Mouse (Mus musculus): ENCODE data around the gene Etl4. TPM values are rescaled to one million over a fixed set of nuclear protein-coding genes. Genes with fewer than 3 reads are reported as not detected.

Gene Etl4
- polyA plus RNA-seq, 1 experiment, result 8.2 TPM

- Histone ChIP-seq H3K4me1 (ENCODE audit: control insufficient read depth, insufficient read depth, low read length) (no peaks in the 10 kb centered on the region), H3K4me3 (replicated peaks; ENCODE audit: control insufficient read depth, low read depth, low read length) (no peak overlapping the region), H3K27ac (ENCODE audit: control insufficient read depth, insufficient read depth, low read depth, low read length, poor library complexity) (no peak overlapping the region)
- TF ChIP-seq CTCF (IDR thresholded peaks at IDR 0.05; ENCODE audit: control insufficient read depth, insufficient read depth, low read length) (no peak), POLR2A (IDR thresholded peaks at IDR 0.05; ENCODE audit: borderline replicate concordance, control insufficient read depth, low read depth, low read length) (no peak)
- 92% methylated on average over 3 of the region's 3 CpGs for WGBS
Observed at GRCm38 (mm10) chr2:20596558-20596957, 687.0 kb downstream of the Etl4 start.

GRCm38 (mm10) chr2:20597193-20597592 is 687.6 kb downstream of the Etl4 start:
- Histone ChIP-seq H3K4me3 (replicated peaks; ENCODE audit: control insufficient read depth, low read depth, low read length) (no peak overlapping the region), H3K27ac (ENCODE audit: control insufficient read depth, insufficient read depth, low read depth, low read length, poor library complexity) (no peak overlapping the region), H3K4me1 (ENCODE audit: control insufficient read depth, insufficient read depth, low read length) (no peaks in the 10 kb centered on the region)
- no peak for TF ChIP-seq CTCF (IDR thresholded peaks at IDR 0.05; ENCODE audit: control insufficient read depth, insufficient read depth, low read length)
- no peak for TF ChIP-seq POLR2A (IDR thresholded peaks at IDR 0.05; ENCODE audit: borderline replicate concordance, control insufficient read depth, low read depth, low read length)
- WGBS, result 61% methylated on average over 2 of the region's 2 CpGs

GRCm38 (mm10) chr2:20602656-20603055 is 693.1 kb downstream of the Etl4 start:
- TF ChIP-seq POLR2A (IDR thresholded peaks at IDR 0.05; ENCODE audit: borderline replicate concordance, control insufficient read depth, low read depth, low read length) (no peak), CTCF (IDR thresholded peaks at IDR 0.05; ENCODE audit: control insufficient read depth, insufficient read depth, low read length) (no peak)
- Histone ChIP-seq H3K4me1 (ENCODE audit: control insufficient read depth, insufficient read depth, low read length) (no peaks in the 10 kb centered on the region), H3K27ac (ENCODE audit: control insufficient read depth, insufficient read depth, low read depth, low read length, poor library complexity) (no peak overlapping the region), H3K4me3 (replicated peaks; ENCODE audit: control insufficient read depth, low read depth, low read length) (no peak overlapping the region)
- WGBS, result 61% methylated on average over 2 of the region's 2 CpGs

GRCm38 (mm10) chr2:20603536-20603935 is 694.0 kb downstream of the Etl4 start:
- WGBS, result 83% methylated on average over 6 of the region's 6 CpGs
- H3K4me3 ChIP-seq (replicated peaks; ENCODE audit: control insufficient read depth, low read depth, low read length), result no peak overlapping the region
- TF ChIP-seq POLR2A (IDR thresholded peaks at IDR 0.05; ENCODE audit: borderline replicate concordance, control insufficient read depth, low read depth, low read length) (no peak), CTCF (IDR thresholded peaks at IDR 0.05; ENCODE audit: control insufficient read depth, insufficient read depth, low read length) (no peak)
- H3K4me1 ChIP-seq (ENCODE audit: control insufficient read depth, insufficient read depth, low read length), result no peaks in the 10 kb centered on the region
- H3K27ac ChIP-seq (ENCODE audit: control insufficient read depth, insufficient read depth, low read depth, low read length, poor library complexity), result no peak overlapping the region

- H3K27ac ChIP-seq (ENCODE audit: control insufficient read depth, insufficient read depth, low read depth, low read length, poor library complexity), result no peak overlapping the region
- WGBS, result 83% methylated on average over 6 of the region's 6 CpGs
- H3K4me1 ChIP-seq (ENCODE audit: control insufficient read depth, insufficient read depth, low read length), result no peaks in the 10 kb centered on the region
- TF ChIP-seq CTCF (IDR thresholded peaks at IDR 0.05; ENCODE audit: control insufficient read depth, insufficient read depth, low read length), result no peak
- no peak for TF ChIP-seq POLR2A (IDR thresholded peaks at IDR 0.05; ENCODE audit: borderline replicate concordance, control insufficient read depth, low read depth, low read length)
- no peak overlapping the region for H3K4me3 ChIP-seq (replicated peaks; ENCODE audit: control insufficient read depth, low read depth, low read length)
Observed at GRCm38 (mm10) chr2:20603991-20604390, 694.4 kb downstream of the Etl4 start.

- H3K4me3 ChIP-seq (replicated peaks; ENCODE audit: control insufficient read depth, low read depth, low read length), result no peak overlapping the region
- 81% methylated on average over 8 of the region's 8 CpGs for WGBS
- no peak for TF ChIP-seq CTCF (IDR thresholded peaks at IDR 0.05; ENCODE audit: control insufficient read depth, insufficient read depth, low read length)
- TF ChIP-seq POLR2A (IDR thresholded peaks at IDR 0.05; ENCODE audit: borderline replicate concordance, control insufficient read depth, low read depth, low read length), result no peak
- no peak overlapping the region for H3K27ac ChIP-seq (ENCODE audit: control insufficient read depth, insufficient read depth, low read depth, low read length, poor library complexity)
- no peaks in the 10 kb centered on the region for H3K4me1 ChIP-seq (ENCODE audit: control insufficient read depth, insufficient read depth, low read length)
Observed at GRCm38 (mm10) chr2:20609203-20609602, 699.6 kb downstream of the Etl4 start.

GRCm38 (mm10) chr2:20615948-20616347 is 706.4 kb downstream of the Etl4 start:
- Histone ChIP-seq H3K4me3 (replicated peaks; ENCODE audit: control insufficient read depth, low read depth, low read length) (no peak overlapping the region), H3K27ac (ENCODE audit: control insufficient read depth, insufficient read depth, low read depth, low read length, poor library complexity) (no peak overlapping the region), H3K4me1 (ENCODE audit: control insufficient read depth, insufficient read depth, low read length) (no peaks in the 10 kb centered on the region)
- TF ChIP-seq CTCF (IDR thresholded peaks at IDR 0.05; ENCODE audit: control insufficient read depth, insufficient read depth, low read length), result no peak
- TF ChIP-seq POLR2A (IDR thresholded peaks at IDR 0.05; ENCODE audit: borderline replicate concordance, control insufficient read depth, low read depth, low read length), result no peak
- 97% methylated on average over 1 of the region's 1 CpGs for WGBS

- H3K27ac ChIP-seq (ENCODE audit: control insufficient read depth, insufficient read depth, low read depth, low read length, poor library complexity), result no peak overlapping the region
Observed at GRCm38 (mm10) chr2:20618396-20618795, 708.8 kb downstream of the Etl4 start.

GRCm38 (mm10) chr2:20619881-20620280 is 710.3 kb downstream of the Etl4 start:
- TF ChIP-seq CTCF (IDR thresholded peaks at IDR 0.05; ENCODE audit: control insufficient read depth, insufficient read depth, low read length) (no peak), POLR2A (IDR thresholded peaks at IDR 0.05; ENCODE audit: borderline replicate concordance, control insufficient read depth, low read depth, low read length) (no peak)
- Histone ChIP-seq H3K4me1 (ENCODE audit: control insufficient read depth, insufficient read depth, low read length) (no peaks in the 10 kb centered on the region), H3K27ac (ENCODE audit: control insufficient read depth, insufficient read depth, low read depth, low read length, poor library complexity) (no peak overlapping the region), H3K4me3 (replicated peaks; ENCODE audit: control insufficient read depth, low read depth, low read length) (no peak overlapping the region)
- WGBS, result 74% methylated on average over 5 of the region's 5 CpGs

More at GRCm38 (mm10) chr2:20618396-20618795, 708.8 kb downstream of the Etl4 start:
- Histone ChIP-seq H3K4me3 (replicated peaks; ENCODE audit: control insufficient read depth, low read depth, low read length) (no peak overlapping the region), H3K4me1 (ENCODE audit: control insufficient read depth, insufficient read depth, low read length) (no peaks in the 10 kb centered on the region)
- WGBS, result 85% methylated on average over 5 of the region's 5 CpGs
- no peak for TF ChIP-seq POLR2A (IDR thresholded peaks at IDR 0.05; ENCODE audit: borderline replicate concordance, control insufficient read depth, low read depth, low read length)
- no peak for TF ChIP-seq CTCF (IDR thresholded peaks at IDR 0.05; ENCODE audit: control insufficient read depth, insufficient read depth, low read length)

All from bone marrow, adult 2 months (tissue).